Mouse (Mus musculus): Measurements from ENCODE around the gene Mecom. TPM values are rescaled to one million over a fixed set of nuclear protein-coding genes. Genes with fewer than 3 reads are reported as not detected.

Gene Mecom
- polyA plus RNA-seq, 1 experiment from 2014 or later = 32.7 TPM

- WGBS = 88% methylated on average over 3 of the region's 3 CpGs
- no peak overlapping the region for H3K9ac ChIP-seq (ENCODE audit: low read length)
- DNase-seq (ENCODE audit: low spot score, missing footprints) = peak; percentile 54
- no peak for ATAC-seq (ENCODE audit: low FRiP score)
- H3K4me2 ChIP-seq = no peak overlapping the region
- H3K27me3 ChIP-seq (ENCODE audit: control insufficient read depth, insufficient read depth, low read length) = no peaks in the 10 kb centered on the region
- H3K27ac ChIP-seq (ENCODE audit: low read depth, low read length) = no peak overlapping the region
- no peak overlapping the region for H3K4me3 ChIP-seq (ENCODE audit: low read depth, low read length)
- H3K9me3 ChIP-seq (ENCODE audit: control insufficient read depth, low read length) = no peaks in the 10 kb centered on the region
- H3K4me1 ChIP-seq (ENCODE audit: control insufficient read depth, insufficient read depth, low read length) = no peaks in the 10 kb centered on the region
- no peaks in the 10 kb centered on the region for H3K36me3 ChIP-seq (ENCODE audit: control insufficient read depth, insufficient read depth, low read length)
These were observed 455.9 kb downstream of the Mecom start for GRCm38 (mm10) chr3:30091860-30092259.

- Histone ChIP-seq H3K27ac (ENCODE audit: low read depth, low read length) (no peak overlapping the region), H3K9ac (ENCODE audit: low read length) (no peak overlapping the region), H3K27me3 (ENCODE audit: control insufficient read depth, insufficient read depth, low read length) (no peaks in the 10 kb centered on the region), H3K9me3 (ENCODE audit: control insufficient read depth, low read length) (no peaks in the 10 kb centered on the region), H3K4me3 (ENCODE audit: low read depth, low read length) (no peak overlapping the region), H3K36me3 (ENCODE audit: control insufficient read depth, insufficient read depth, low read length) (no peaks in the 10 kb centered on the region), H3K4me2 (no peak overlapping the region), H3K4me1 (ENCODE audit: control insufficient read depth, insufficient read depth, low read length) (no peaks in the 10 kb centered on the region)
- DNase-seq (ENCODE audit: low spot score, missing footprints) = no peak
- no peak for ATAC-seq (ENCODE audit: low FRiP score)
- 92% methylated on average over 1 of the region's 1 CpGs for WGBS
These were observed 456.4 kb downstream of the Mecom start for GRCm38 (mm10) chr3:30091401-30091800.

GRCm38 (mm10) chr3:30086139-30086538, 461.7 kb downstream of the Mecom start:
- Histone ChIP-seq H3K4me2 (no peak overlapping the region), H3K4me3 (ENCODE audit: low read depth, low read length) (no peak overlapping the region), H3K4me1 (ENCODE audit: control insufficient read depth, insufficient read depth, low read length) (no peaks in the 10 kb centered on the region), H3K9ac (ENCODE audit: low read length) (no peak overlapping the region), H3K27ac (ENCODE audit: low read depth, low read length) (no peak overlapping the region), H3K27me3 (ENCODE audit: control insufficient read depth, insufficient read depth, low read length) (no peaks in the 10 kb centered on the region), H3K36me3 (ENCODE audit: control insufficient read depth, insufficient read depth, low read length) (no peaks in the 10 kb centered on the region), H3K9me3 (ENCODE audit: control insufficient read depth, low read length) (no peaks in the 10 kb centered on the region)
- DNase-seq (ENCODE audit: low spot score, missing footprints) (no peak), ATAC-seq (ENCODE audit: low FRiP score) (no peak)
- WGBS = 92% methylated on average over 6 of the region's 6 CpGs

GRCm38 (mm10) chr3:30083842-30084241, 464.0 kb downstream of the Mecom start:
- no peaks in the 10 kb centered on the region for H3K27me3 ChIP-seq (ENCODE audit: control insufficient read depth, insufficient read depth, low read length)
- no peaks in the 10 kb centered on the region for H3K4me1 ChIP-seq (ENCODE audit: control insufficient read depth, insufficient read depth, low read length)
- no peak overlapping the region for H3K4me3 ChIP-seq (ENCODE audit: low read depth, low read length)
- ATAC-seq (ENCODE audit: low FRiP score) = no peak
- no peaks in the 10 kb centered on the region for H3K9me3 ChIP-seq (ENCODE audit: control insufficient read depth, low read length)
- H3K27ac ChIP-seq (ENCODE audit: low read depth, low read length) = no peak overlapping the region
- H3K36me3 ChIP-seq (ENCODE audit: control insufficient read depth, insufficient read depth, low read length) = no peaks in the 10 kb centered on the region
- WGBS = 88% methylated on average over 1 of the region's 1 CpGs
- no peak for DNase-seq (ENCODE audit: low spot score, missing footprints)
- H3K4me2 ChIP-seq = no peak overlapping the region
- H3K9ac ChIP-seq (ENCODE audit: low read length) = no peak overlapping the region

GRCm38 (mm10) chr3:30083268-30083667, 464.5 kb downstream of the Mecom start:
- no peak overlapping the region for H3K9ac ChIP-seq (ENCODE audit: low read length)
- no peaks in the 10 kb centered on the region for H3K9me3 ChIP-seq (ENCODE audit: control insufficient read depth, low read length)
- 83% methylated on average over 9 of the region's 9 CpGs for WGBS
- H3K27ac ChIP-seq (ENCODE audit: low read depth, low read length) = no peak overlapping the region
- H3K27me3 ChIP-seq (ENCODE audit: control insufficient read depth, insufficient read depth, low read length) = no peaks in the 10 kb centered on the region
- no peaks in the 10 kb centered on the region for H3K36me3 ChIP-seq (ENCODE audit: control insufficient read depth, insufficient read depth, low read length)
- DNase-seq (ENCODE audit: low spot score, missing footprints) = no peak
- ATAC-seq (ENCODE audit: low FRiP score) = no peak
- H3K4me1 ChIP-seq (ENCODE audit: control insufficient read depth, insufficient read depth, low read length) = no peaks in the 10 kb centered on the region
- H3K4me3 ChIP-seq (ENCODE audit: low read depth, low read length) = no peak overlapping the region
- H3K4me2 ChIP-seq = no peak overlapping the region

GRCm38 (mm10) chr3:30080827-30081226, 467.0 kb downstream of the Mecom start:
- DNase-seq (ENCODE audit: low spot score, missing footprints) (no peak), ATAC-seq (ENCODE audit: low FRiP score) (no peak)
- 85% methylated on average over 7 of the region's 7 CpGs for WGBS

GRCm38 (mm10) chr3:30076522-30076921, 471.3 kb downstream of the Mecom start:
- Histone ChIP-seq H3K36me3 (ENCODE audit: control insufficient read depth, insufficient read depth, low read length) (no peaks in the 10 kb centered on the region), H3K4me3 (ENCODE audit: low read depth, low read length) (no peak overlapping the region), H3K4me1 (ENCODE audit: control insufficient read depth, insufficient read depth, low read length) (no peaks in the 10 kb centered on the region; the same call in 1 of the 2 replicates), H3K27me3 (ENCODE audit: control insufficient read depth, insufficient read depth, low read length) (no peaks in the 10 kb centered on the region), H3K4me2 (no peak overlapping the region), H3K27ac (ENCODE audit: low read depth, low read length) (no peak overlapping the region), H3K9ac (ENCODE audit: low read length) (no peak overlapping the region), H3K9me3 (ENCODE audit: control insufficient read depth, low read length) (no peaks in the 10 kb centered on the region)
- DNase-seq (ENCODE audit: low spot score, missing footprints) (no peak), ATAC-seq (ENCODE audit: low FRiP score) (no peak)
- 94% methylated on average over 7 of the region's 7 CpGs for WGBS

More at GRCm38 (mm10) chr3:30080827-30081226, 467.0 kb downstream of the Mecom start:
- no peak overlapping the region for H3K4me2 ChIP-seq
- no peak overlapping the region for H3K9ac ChIP-seq (ENCODE audit: low read length)
- H3K9me3 ChIP-seq (ENCODE audit: control insufficient read depth, low read length) = no peaks in the 10 kb centered on the region
- no peaks in the 10 kb centered on the region for H3K4me1 ChIP-seq (ENCODE audit: control insufficient read depth, insufficient read depth, low read length)
- H3K36me3 ChIP-seq (ENCODE audit: control insufficient read depth, insufficient read depth, low read length) = no peaks in the 10 kb centered on the region
- no peak overlapping the region for H3K4me3 ChIP-seq (ENCODE audit: low read depth, low read length)
- no peak overlapping the region for H3K27ac ChIP-seq (ENCODE audit: low read depth, low read length)
- no peaks in the 10 kb centered on the region for H3K27me3 ChIP-seq (ENCODE audit: control insufficient read depth, insufficient read depth, low read length)

- DNase-seq (ENCODE audit: low spot score, missing footprints) (no peak), ATAC-seq (ENCODE audit: low FRiP score) (no peak)
- no peak overlapping the region for H3K4me3 ChIP-seq (ENCODE audit: low read depth, low read length)
- no peak overlapping the region for H3K27ac ChIP-seq (ENCODE audit: low read depth, low read length)
- no peaks in the 10 kb centered on the region for H3K36me3 ChIP-seq (ENCODE audit: control insufficient read depth, insufficient read depth, low read length)
- no peak overlapping the region for H3K9ac ChIP-seq (ENCODE audit: low read length)
- H3K4me1 ChIP-seq (ENCODE audit: control insufficient read depth, insufficient read depth, low read length) = no peaks in the 10 kb centered on the region; the same call in 1 of the 2 replicates
- H3K27me3 ChIP-seq (ENCODE audit: control insufficient read depth, insufficient read depth, low read length) = no peaks in the 10 kb centered on the region
- no peaks in the 10 kb centered on the region for H3K9me3 ChIP-seq (ENCODE audit: control insufficient read depth, low read length)
- H3K4me2 ChIP-seq = no peak overlapping the region
These were observed 476.5 kb downstream of the Mecom start for GRCm38 (mm10) chr3:30071271-30071670.

GRCm38 (mm10) chr3:30066519-30066918, 481.3 kb downstream of the Mecom start:
- no peaks in the 10 kb centered on the region for H3K4me1 ChIP-seq (ENCODE audit: control insufficient read depth, insufficient read depth, low read length)
- H3K27me3 ChIP-seq (ENCODE audit: control insufficient read depth, insufficient read depth, low read length) = no peaks in the 10 kb centered on the region
- H3K4me2 ChIP-seq = no peak overlapping the region
- H3K36me3 ChIP-seq (ENCODE audit: control insufficient read depth, insufficient read depth, low read length) = no peaks in the 10 kb centered on the region
- no peak overlapping the region for H3K4me3 ChIP-seq (ENCODE audit: low read depth, low read length)
- no peak overlapping the region for H3K27ac ChIP-seq (ENCODE audit: low read depth, low read length)
- DNase-seq (ENCODE audit: low spot score, missing footprints) (no peak), ATAC-seq (ENCODE audit: low FRiP score) (no peak)
- WGBS = 88% methylated on average over 7 of the region's 7 CpGs
- no peaks in the 10 kb centered on the region for H3K9me3 ChIP-seq (ENCODE audit: control insufficient read depth, low read length)
- H3K9ac ChIP-seq (ENCODE audit: low read length) = no peak overlapping the region

GRCm38 (mm10) chr3:30060058-30060457, 487.8 kb downstream of the Mecom start:
- Histone ChIP-seq H3K4me3 (ENCODE audit: low read depth, low read length) (no peak overlapping the region), H3K36me3 (ENCODE audit: control insufficient read depth, insufficient read depth, low read length) (no peaks in the 10 kb centered on the region), H3K27ac (ENCODE audit: low read depth, low read length) (no peak overlapping the region), H3K9ac (ENCODE audit: low read length) (no peak overlapping the region), H3K9me3 (ENCODE audit: control insufficient read depth, low read length) (no peaks in the 10 kb centered on the region), H3K4me2 (no peak overlapping the region), H3K4me1 (ENCODE audit: control insufficient read depth, insufficient read depth, low read length) (no peaks in the 10 kb centered on the region), H3K27me3 (ENCODE audit: control insufficient read depth, insufficient read depth, low read length) (no peaks in the 10 kb centered on the region)
- no peak for DNase-seq (ENCODE audit: low spot score, missing footprints)
- ATAC-seq (ENCODE audit: low FRiP score) = no peak
- WGBS = 95% methylated on average over 7 of the region's 7 CpGs
